Mouse (Mus musculus) forebrain, embryonic 11.5 days (tissue): Measurements from ENCODE around the gene Hnf1a. TPM values are rescaled to one million over a fixed set of nuclear protein-coding genes. Genes with fewer than 3 reads are reported as not detected.
"Not testable (repeated sequence)": the region's sequence is repeated elsewhere in the genome, so short reads cannot be mapped to it uniquely, and the experiment has no call there.

ENCODE experiments used
- ATAC-seq: fragments of 200-750 bp; cut with Nextera tagmentation; replicated peaks from 2 replicates; pipeline ENCODE4 v1.8.0; 2017; ENCODE audit warnings: moderate TSS enrichment; ENCODE audit not compliant: low FRiP score
- DNase-seq: peaks from one replicate; pipeline ENCODE4 v3.0.0-alpha.2; 2017; ENCODE audit warnings: low spot score
- H3K27ac ChIP-seq: fragments of 300-500 bp; sonication (generic); 2 replicates; pipeline ENCODE4 v1.5.1; 2014; ENCODE audit warnings: low read depth, low read length
- H3K27me3 ChIP-seq: fragments of 300-500 bp; sonication (generic); 2 replicates; pipeline ENCODE4 v1.6.1; 2014; ENCODE audit warnings: mild to moderate bottlenecking, low read length, mixed read lengths; ENCODE audit not compliant: control insufficient read depth, insufficient read depth
- H3K36me3 ChIP-seq: fragments of 300-500 bp; sonication (generic); 2 replicates; pipeline ENCODE4 v1.6.1; 2014; ENCODE audit warnings: mild to moderate bottlenecking, low read length, moderate library complexity, mixed read lengths; ENCODE audit not compliant: control insufficient read depth, insufficient read depth
- H3K4me1 ChIP-seq: fragments of 300-500 bp; sonication (generic); replicated peaks from 2 replicates; pipeline ENCODE4 v1.6.1; 2014; ENCODE audit warnings: low read length, mixed read lengths; ENCODE audit not compliant: control insufficient read depth, insufficient read depth
- H3K4me2 ChIP-seq: fragments of 300-500 bp; sonication (generic); 2 replicates; pipeline ENCODE4 v1.6.1; 2014; ENCODE audit warnings: low read depth, mild to moderate bottlenecking, low read length, moderate library complexity, mixed read lengths; ENCODE audit not compliant: severe bottlenecking
- H3K4me3 ChIP-seq: fragments of 300-500 bp; sonication (generic); 2 replicates; pipeline ENCODE4 v1.5.1; 2014; ENCODE audit warnings: low read depth, low read length
- H3K9ac ChIP-seq: fragments of 300-500 bp; sonication (generic); 2 replicates; pipeline ENCODE4 v1.6.1; 2014; ENCODE audit warnings: low read length
- H3K9me3 ChIP-seq: fragments of 300-500 bp; sonication (generic); 2 replicates; pipeline ENCODE4 v1.6.1; 2016; ENCODE audit warnings: low read length, mixed read lengths; ENCODE audit not compliant: control insufficient read depth
- WGBS: fragments of 180-500 bp; shearing (Covaris S2); extraction: QIAGEN DNeasy Blood & Tissue Kit; methylation state at CpG from one replicate; pipeline ENCODE4 v1.1.7; 2014; 5-methylcytosine and 5-hydroxymethylcytosine counted together
- polyA plus RNA-seq: library from polyadenylated mRNA; unstranded; fragments of >200 nt; fragmentation: Nextera tagmentation; extraction: Ambion mirVana; gene quantifications from 2 replicates; pipeline ENCODE4 v1.2.1, GENCODE M21; 2014

The Hnf1a gene
- polyA plus RNA-seq, 1 experiment from 2014 or later, result not detected

DNA sequence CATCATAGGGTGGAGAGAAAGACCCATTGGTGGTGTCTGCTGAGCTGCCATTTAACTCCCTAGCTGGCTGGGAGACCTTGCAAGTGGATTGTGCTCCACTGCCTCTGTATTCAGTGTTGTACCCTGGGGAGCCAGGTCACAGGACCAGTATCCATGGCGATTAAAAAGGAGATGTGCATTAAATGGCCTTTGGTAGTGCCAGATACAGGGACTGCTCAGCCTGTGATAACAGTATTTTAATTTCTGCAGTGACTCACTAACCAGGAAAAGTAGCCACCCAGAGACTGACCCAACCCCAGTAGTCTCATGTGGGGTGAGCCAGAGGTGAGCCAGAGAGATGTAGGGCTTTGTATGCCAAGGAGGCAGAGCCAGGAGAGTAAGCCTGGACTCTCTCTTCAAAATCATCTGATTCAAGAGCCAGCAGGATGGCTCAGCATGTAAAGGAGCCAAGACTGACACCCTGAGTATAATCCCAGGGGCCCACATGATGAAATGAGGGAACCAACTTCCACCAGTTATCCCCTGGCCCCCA lies 44.7 kb downstream of the Hnf1a start:
- Histone ChIP-seq H3K4me1 (no peaks in the 10 kb centered on the region), H3K9me3 (no peaks in the 10 kb centered on the region), H3K27me3 (no peaks in the 10 kb centered on the region), H3K36me3 (no peaks in the 10 kb centered on the region), H3K27ac (no peak overlapping the region), H3K9ac (no peak overlapping the region), H3K4me2 (no peak overlapping the region), H3K4me3 (no peak overlapping the region)
- ATAC-seq (no peak), DNase-seq (no peak)
- WGBS, result 76% methylated on average over 1 of the region's 1 CpGs

DNA sequence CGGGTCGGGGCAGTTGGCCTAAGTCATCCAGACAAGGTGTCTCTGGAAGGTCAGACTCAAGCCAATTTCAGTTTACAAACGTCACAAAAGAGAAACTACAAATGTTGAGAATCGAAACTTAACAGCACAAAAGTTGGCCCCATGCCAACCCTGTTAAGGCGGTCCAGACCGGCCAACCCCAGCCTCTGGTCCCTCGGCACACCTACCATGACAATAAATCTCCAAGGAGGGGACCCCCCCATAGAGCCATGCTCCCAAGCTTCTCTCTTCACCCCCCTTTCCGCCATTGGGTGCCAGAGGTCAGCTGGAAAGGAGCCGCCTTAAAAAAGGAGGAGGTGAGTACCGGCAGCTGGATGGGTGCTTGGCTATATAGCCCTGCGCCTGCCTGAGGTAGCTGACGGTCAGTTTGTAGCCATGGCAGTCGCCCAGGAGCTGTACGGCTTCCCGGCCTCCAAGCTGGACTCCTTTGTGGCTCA lies 47.9 kb downstream of the Hnf1a start, which contains the start of gene Oasl1:
TSS of gene Oasl1 (plus strand) at position 243 of the 476 bp plus-strand sequence.
- Histone ChIP-seq H3K36me3 (no peaks in the 10 kb centered on the region), H3K4me1 (no peaks in the 10 kb centered on the region), H3K4me2 (no peak within 1 kb of the TSS), H3K27ac (no peak within 1 kb of the TSS), H3K9me3 (no peaks in the 10 kb centered on the region), H3K9ac (no peak within 1 kb of the TSS), H3K27me3 (no peaks in the 10 kb centered on the region), H3K4me3 (no peak within 1 kb of the TSS)
- no peak for ATAC-seq
- WGBS, result 70% methylated on average over 15 of the region's 15 CpGs
- DNase-seq, result no peak

DNA sequence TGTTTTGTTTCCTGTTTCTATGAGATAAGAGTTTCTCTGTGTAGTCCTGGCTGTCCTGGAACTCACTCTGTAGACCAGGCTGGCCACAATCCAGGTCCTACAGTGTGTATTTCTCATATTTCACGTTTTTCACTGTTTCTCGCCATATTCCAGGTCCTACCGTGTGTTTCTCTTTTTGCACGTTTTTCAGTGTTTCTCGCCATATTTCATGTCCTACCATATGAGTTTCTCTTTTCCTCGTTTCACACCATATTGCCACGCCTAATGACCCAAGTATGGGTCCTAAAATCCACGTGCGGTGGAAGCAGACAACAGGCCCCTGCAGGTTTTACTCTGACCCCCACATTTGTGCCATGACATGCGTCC lies 48.5 kb downstream of the Hnf1a start:
- Histone ChIP-seq H3K4me2 (no peak overlapping the region), H3K9ac (no peak overlapping the region), H3K27ac (no peak overlapping the region), H3K4me1 (no peaks in the 10 kb centered on the region), H3K4me3 (no peak overlapping the region), H3K36me3 (no peaks in the 10 kb centered on the region), H3K9me3 (no peaks in the 10 kb centered on the region), H3K27me3 (no peaks in the 10 kb centered on the region)
- ATAC-seq (0 out of 2 replicates have a peak, but pooled peaks have one; percentile 65), DNase-seq (no peak)
- 70% methylated on average over 10 of the region's 10 CpGs for WGBS

DNA sequence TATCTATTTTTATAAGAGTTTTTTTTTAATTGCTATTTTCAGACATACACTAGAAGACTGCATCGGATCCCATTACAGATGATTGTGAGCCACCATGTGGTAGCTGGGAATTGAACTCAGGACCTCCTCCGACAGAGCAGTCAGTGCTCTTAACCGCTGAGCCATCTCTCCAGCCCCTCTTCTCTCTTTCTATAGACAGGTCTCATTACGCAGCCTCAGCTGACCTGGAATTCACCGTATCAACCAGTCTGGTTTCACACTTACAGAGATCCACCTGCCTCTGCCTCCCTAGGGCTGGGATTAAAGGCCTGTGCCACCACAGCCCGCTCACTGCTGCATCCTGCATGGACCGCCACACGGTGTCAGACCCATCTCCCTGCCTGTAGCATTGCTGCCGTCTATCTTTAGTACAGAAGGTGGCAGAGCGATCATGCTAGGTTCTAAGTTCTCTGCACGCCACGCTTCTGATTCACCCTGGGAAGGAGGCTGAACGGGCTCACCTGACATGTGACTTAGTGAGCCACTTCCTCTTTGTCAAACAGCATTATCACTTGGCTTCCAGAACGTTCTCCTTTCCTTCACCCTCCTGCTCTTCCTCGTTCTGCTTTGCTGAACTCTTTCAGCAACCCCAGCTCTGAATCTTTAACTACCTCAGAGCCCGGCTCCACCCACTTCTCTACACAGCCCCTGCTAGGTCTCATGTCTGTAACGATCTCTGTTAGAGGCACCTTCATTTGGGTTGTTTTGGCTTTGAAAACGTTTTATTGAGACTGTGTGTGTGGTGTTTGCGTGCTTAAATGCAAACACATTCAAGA lies 49.1 kb downstream of the Hnf1a start:
- Histone ChIP-seq H3K9ac (no peak overlapping the region), H3K36me3 (no peaks in the 10 kb centered on the region), H3K4me3 (no peak overlapping the region), H3K27me3 (no peaks in the 10 kb centered on the region), H3K4me1 (no peaks in the 10 kb centered on the region), H3K27ac (no peak overlapping the region), H3K4me2 (no peak overlapping the region), H3K9me3 (no peaks in the 10 kb centered on the region)
- DNase-seq, result no peak
- ATAC-seq, result no peak
- WGBS, result 83% methylated on average over 19 of the region's 19 CpGs

DNA sequence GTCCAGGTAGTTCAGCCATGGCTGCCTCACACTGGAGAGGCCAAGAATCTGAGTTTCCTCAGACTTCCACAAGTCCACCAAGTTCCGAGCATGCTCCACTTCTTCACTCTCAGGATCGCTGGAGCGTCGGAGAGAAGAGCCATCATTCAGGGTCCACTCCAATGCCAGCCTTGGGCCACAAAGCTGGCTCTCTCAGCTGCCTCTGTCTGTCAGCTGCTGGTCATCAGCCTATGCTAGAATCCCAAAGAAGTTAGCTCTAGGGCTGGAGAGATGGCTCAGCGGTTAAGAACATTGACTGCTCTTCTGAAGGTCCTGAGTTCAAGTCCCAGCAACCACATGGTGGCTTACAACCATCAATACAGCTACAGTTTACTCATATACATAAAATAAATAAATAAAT lies 53.5 kb downstream of the Hnf1a start:
- DNase-seq, H3K4me3 ChIP-seq, H3K4me2 ChIP-seq, H3K27ac ChIP-seq, H3K9me3 ChIP-seq, H3K27me3 ChIP-seq, H3K36me3 ChIP-seq, H3K9ac ChIP-seq, ATAC-seq, H3K4me1 ChIP-seq: not testable (repeated sequence)
- 92% methylated on average over 5 of the region's 5 CpGs for WGBS

DNA sequence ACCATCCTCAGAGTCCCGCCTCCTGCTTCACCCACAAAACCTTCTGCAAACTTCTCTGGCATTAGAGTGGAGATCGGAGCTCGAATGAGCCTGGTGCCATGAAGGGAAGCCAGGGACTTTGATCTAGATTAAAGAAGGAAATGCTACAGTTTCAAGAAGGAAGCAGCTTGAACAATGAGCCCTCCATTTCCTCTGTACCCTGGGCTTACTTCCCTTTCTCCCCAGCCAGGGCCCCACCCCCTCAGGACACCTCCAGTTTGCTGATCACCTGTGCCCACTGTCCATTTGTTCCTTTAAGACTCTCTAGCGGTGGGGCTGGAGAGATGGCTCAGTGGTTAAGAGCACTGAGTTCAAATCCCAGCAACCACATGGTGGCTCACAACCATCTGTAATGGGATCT lies 54.1 kb downstream of the Hnf1a start:
- no peaks in the 10 kb centered on the region for H3K27me3 ChIP-seq
- DNase-seq (no peak), ATAC-seq (no peak)
- H3K4me3 ChIP-seq, result no peak overlapping the region
- H3K27ac ChIP-seq, result no peak overlapping the region
- no peaks in the 10 kb centered on the region for H3K9me3 ChIP-seq
- no peak overlapping the region for H3K4me2 ChIP-seq
- WGBS, result 91% methylated on average over 4 of the region's 4 CpGs
- no peaks in the 10 kb centered on the region for H3K4me1 ChIP-seq
- no peaks in the 10 kb centered on the region for H3K36me3 ChIP-seq
- no peak overlapping the region for H3K9ac ChIP-seq

DNA sequence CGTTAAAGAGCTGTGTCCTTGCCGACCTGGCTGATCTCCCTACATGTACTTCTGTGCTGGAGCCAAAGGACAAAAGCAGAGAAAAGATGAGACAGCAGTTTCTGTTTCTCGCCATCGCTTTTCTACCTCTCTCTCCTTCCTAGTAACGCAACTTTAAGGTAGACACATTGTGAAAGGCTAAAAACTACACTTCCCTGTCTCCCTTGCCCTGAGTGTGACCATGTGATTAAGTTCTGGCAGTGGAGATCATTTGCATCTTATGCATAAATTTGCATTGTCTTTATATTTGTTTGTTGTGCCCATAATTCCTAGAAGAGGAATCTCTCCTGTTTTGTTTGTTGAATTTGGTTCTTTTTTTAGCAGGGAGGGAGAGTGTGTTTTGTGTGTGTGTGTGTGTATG lies 55.0 kb downstream of the Hnf1a start:
- H3K4me2 ChIP-seq, result no peak overlapping the region
- no peaks in the 10 kb centered on the region for H3K9me3 ChIP-seq
- WGBS, result 83% methylated on average over 5 of the region's 5 CpGs
- no peaks in the 10 kb centered on the region for H3K4me1 ChIP-seq
- no peak overlapping the region for H3K4me3 ChIP-seq
- DNase-seq, result no peak
- H3K27ac ChIP-seq, result no peak overlapping the region
- H3K36me3 ChIP-seq, result no peaks in the 10 kb centered on the region
- no peaks in the 10 kb centered on the region for H3K27me3 ChIP-seq
- H3K9ac ChIP-seq, result no peak overlapping the region
- no peak for ATAC-seq

DNA sequence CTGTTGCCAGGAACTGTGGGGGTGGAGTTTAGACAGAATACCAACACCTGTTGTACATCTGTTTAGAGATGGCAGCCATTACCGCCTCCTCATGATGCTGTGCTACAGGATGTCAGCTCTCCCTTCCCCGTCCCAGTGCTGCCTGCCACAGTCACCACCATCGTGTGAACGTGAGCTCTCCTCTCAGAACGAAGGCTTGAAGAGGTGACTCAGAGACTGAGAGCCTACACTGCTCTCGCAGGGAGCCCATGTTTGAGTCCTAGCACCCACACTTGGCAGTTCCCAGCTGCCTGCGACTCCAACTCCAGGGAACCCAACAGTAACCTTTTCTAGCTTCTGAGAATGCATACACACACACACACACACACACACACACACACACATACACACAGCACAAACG lies 56.0 kb downstream of the Hnf1a start:
- H3K27me3 ChIP-seq, result no peaks in the 10 kb centered on the region
- no peaks in the 10 kb centered on the region for H3K36me3 ChIP-seq
- DNase-seq (no peak), ATAC-seq (no peak)
- H3K4me3 ChIP-seq, result no peak overlapping the region
- H3K4me2 ChIP-seq, result no peak overlapping the region
- no peaks in the 10 kb centered on the region for H3K4me1 ChIP-seq
- no peak overlapping the region for H3K27ac ChIP-seq
- H3K9me3 ChIP-seq, result no peaks in the 10 kb centered on the region
- H3K9ac ChIP-seq, result no peak overlapping the region
- WGBS, result 82% methylated on average over 8 of the region's 8 CpGs

DNA sequence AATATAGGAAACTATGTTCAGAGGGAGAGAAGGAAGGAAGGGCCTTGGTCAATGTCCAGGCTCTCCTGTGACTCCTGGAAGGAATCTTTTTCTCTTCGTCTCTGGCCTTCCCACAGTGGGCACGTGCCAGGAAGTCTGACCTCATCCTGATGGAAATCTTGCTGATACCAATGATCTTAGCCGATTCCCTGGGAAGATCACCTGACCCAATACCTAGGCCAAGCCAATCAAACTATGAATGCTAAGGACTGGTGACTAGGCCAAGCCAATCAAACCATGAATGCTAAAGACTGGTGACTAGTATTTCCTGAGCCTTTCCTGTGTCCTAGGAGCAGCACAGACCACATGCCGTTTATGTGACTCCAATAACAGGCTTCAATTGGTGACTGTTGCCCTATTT lies 57.2 kb downstream of the Hnf1a start:
- no peak for ATAC-seq

More for the DNA sequence above, 57.2 kb downstream of the Hnf1a start:
- no peak overlapping the region for H3K27ac ChIP-seq
- DNase-seq, result no peak
- no peak overlapping the region for H3K4me2 ChIP-seq
- no peak overlapping the region for H3K4me3 ChIP-seq
- no peaks in the 10 kb centered on the region for H3K27me3 ChIP-seq
- WGBS, result 78% methylated on average over 4 of the region's 4 CpGs
- H3K36me3 ChIP-seq, result no peaks in the 10 kb centered on the region
- H3K4me1 ChIP-seq, result no peaks in the 10 kb centered on the region
- no peak overlapping the region for H3K9ac ChIP-seq
- H3K9me3 ChIP-seq, result no peaks in the 10 kb centered on the region
